Mouse (Mus musculus): ENCODE data around the gene Hnrnpdl. TPM values are rescaled to one million over a fixed set of nuclear protein-coding genes. Genes with fewer than 3 reads are reported as not detected.
A peak's percentile ranks its signal among the peaks of the same experiment; 100 is the strongest.

The Hnrnpdl gene
- total RNA-seq, 1 experiment from 2014 or later = 584 TPM

DNA sequence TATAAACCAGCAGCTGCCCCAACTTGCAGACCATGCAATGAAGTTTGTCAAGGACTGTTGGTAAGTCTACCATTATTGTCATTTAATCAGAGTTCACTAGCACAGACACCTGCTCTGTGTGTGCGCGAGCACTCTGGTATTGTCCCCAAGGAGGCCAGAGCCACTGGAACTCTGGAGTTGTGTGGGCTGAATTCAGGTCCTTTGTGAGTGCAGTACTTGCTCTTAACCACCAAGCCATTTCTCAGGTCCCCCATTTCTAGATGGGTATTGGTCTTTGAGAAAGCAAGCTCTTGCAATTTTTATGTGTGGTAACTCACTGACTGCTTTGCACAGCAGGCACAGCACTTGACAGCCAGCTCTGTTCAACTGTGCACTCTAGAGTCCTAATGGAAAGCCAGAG is 7.4 kb downstream of the Hnrnpdl start:
- ATAC-seq (replicated peaks in 1 of 2; ENCODE audit: insufficient read depth in 1 of 2, low FRiP score in 2 of 2, low TSS enrichment in 1 of 2, low read depth in 1 of 2, poor library complexity in 2 of 2, severe bottlenecking in 2 of 2) = 0 out of 4 replicates have a peak, but pooled peaks of 1 of the 2 experiments have one; percentile 15

DNA sequence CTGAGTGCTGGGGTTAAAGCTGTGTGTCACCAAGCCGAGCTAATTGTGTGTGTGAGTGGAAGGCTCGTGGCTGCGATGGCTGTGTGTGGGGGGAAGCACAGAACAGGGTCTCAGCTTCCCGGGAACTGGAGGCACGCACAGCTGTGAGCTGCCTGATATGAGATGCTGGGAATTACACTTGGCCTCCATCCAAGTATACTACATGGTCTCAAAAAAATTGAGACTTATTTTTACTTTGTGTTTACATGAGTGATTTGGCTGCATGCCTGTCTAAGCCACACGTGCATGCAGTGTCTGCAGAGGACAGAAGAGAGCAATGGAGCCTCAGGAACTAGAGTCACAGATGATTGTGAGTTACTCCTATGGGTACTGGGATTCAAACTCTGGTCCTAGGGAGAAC is 9.4 kb downstream of the Hnrnpdl start:
- ATAC-seq (replicated peaks in 1 of 2; ENCODE audit: insufficient read depth in 1 of 2, low FRiP score in 2 of 2, low TSS enrichment in 1 of 2, low read depth in 1 of 2, poor library complexity in 2 of 2, severe bottlenecking in 2 of 2) = no peak; a peak in 1 of 4 replicates

DNA sequence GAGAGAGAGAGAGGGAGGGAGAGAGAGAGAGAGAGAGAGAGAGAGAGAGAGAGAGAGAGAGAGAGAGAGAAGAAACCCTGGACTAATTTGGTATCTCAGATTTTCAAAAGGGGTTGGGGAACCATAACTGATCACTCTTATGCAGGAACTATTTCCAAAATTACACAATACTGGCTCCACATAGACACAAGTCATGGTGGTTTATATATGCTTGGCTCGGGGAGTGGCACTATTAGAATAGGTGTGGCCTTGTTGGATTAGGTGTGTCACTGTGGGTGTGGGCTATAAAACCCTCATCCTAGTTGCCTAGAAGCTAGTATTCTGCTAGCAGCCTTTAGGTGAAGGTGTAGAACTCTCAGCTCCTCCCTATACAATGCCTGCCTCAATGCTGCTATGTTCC is 14.6 kb downstream of the Hnrnpdl start:
- no peak for ATAC-seq (replicated peaks in 1 of 2; ENCODE audit: insufficient read depth in 1 of 2, low FRiP score in 2 of 2, low TSS enrichment in 1 of 2, low read depth in 1 of 2, poor library complexity in 2 of 2, severe bottlenecking in 2 of 2)

DNA sequence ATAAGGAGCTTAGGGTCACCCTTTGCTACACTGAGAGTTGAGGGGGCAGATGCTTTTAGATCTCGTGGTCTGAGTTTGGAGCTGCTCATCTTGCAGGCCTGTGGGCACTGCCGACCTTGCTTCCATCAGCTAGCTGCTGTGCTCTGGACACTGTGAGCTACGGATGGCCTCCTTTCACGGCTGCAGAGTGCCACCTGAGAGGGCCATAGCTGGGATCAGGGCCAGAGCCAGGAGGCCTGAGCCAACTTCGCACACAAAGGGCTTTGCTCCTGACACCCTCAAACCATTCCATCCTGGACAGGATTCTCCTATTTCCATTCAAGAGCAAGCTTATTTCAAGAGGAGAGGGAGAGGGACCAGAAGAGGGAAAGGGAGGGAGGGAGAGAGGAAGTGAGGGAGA is 15.1 kb downstream of the Hnrnpdl start:
- no peak for ATAC-seq (replicated peaks in 1 of 2; ENCODE audit: insufficient read depth in 1 of 2, low FRiP score in 2 of 2, low TSS enrichment in 1 of 2, low read depth in 1 of 2, poor library complexity in 2 of 2, severe bottlenecking in 2 of 2)

DNA sequence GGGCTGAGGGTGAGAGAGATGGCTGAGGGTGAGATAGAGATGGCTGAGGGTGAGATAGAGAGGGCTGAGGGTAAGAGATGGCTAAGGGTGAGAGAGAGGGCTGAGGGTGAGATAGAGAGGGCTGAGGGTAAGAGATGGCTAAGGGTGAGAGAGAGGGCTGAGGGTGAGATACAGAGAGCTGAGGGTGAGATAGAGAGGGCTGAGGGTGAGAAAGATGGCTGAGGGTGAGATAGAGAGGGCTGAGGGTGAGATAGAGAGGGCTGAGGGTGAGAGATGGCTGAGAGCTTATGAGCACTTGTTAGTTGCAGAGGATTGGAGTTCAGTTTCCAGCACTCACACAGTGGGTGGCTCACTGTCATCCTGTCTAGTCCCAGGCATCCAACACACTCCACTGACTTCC is 19.4 kb downstream of the Hnrnpdl start:
- no peak for ATAC-seq (replicated peaks in 1 of 2; ENCODE audit: insufficient read depth in 1 of 2, low FRiP score in 2 of 2, low TSS enrichment in 1 of 2, low read depth in 1 of 2, poor library complexity in 2 of 2, severe bottlenecking in 2 of 2)

DNA sequence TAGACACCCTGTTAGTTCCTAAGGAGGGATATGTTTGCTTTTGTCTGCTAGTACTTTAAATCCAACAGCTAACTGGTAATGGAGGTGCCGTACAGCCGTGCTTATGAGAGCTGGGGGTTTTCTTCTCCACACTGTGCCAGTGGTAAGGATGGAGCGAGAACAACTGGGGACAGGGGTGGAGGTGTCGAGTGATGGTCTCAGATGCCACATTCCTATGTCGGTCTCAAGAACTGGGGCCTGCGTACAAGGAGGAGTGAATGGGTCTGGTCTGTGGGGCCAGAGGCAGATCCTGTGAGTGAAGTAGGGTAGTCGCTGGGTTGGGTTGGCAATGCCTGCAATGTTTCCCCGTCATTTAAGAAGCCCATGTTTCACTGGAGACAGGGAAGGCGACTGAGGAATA is 26.9 kb downstream of the Hnrnpdl start:
- ATAC-seq (replicated peaks in 1 of 2; ENCODE audit: insufficient read depth in 1 of 2, low FRiP score in 2 of 2, low TSS enrichment in 1 of 2, low read depth in 1 of 2, poor library complexity in 2 of 2, severe bottlenecking in 2 of 2) = no peak

DNA sequence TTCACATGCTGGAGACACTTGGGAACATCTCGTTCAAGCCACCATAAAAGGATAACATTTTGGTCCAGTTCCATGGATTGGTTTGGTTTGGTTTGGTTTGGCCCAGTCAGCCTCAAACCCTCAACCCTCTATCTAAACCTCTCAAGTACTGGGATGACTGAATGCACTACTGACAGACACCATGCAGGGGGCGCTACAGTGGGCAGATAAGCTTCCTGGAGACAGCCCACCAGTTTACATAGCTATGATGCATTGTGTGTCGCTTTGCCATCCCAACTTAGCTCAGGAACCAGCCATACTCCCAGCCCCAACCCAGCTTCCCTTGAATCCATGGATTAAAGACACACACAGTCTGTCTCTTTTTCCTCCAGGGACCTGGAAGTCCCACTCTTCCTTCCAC is 31.0 kb downstream of the Hnrnpdl start:
- no peak for ATAC-seq (replicated peaks in 1 of 2; ENCODE audit: insufficient read depth in 1 of 2, low FRiP score in 2 of 2, low TSS enrichment in 1 of 2, low read depth in 1 of 2, poor library complexity in 2 of 2, severe bottlenecking in 2 of 2)

DNA sequence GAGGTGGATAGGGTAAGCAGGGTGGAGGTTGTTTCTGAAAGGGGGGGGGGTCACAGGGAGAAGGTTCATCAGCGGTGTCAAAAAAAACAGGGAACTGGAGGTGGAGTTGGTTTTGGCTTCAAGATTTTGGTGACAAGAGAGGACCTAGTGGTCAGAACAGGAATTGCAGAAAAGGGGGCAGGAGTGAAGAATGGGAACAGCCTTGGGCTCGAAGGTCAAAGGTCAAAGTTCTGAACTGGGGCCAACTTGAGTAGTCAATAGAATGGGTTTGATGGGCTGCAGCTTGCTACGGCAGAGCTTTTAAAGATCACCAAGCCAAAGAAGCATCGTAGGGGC is 32.5 kb downstream of the Hnrnpdl start:
- no peak for ATAC-seq (replicated peaks in 1 of 2; ENCODE audit: insufficient read depth in 1 of 2, low FRiP score in 2 of 2, low TSS enrichment in 1 of 2, low read depth in 1 of 2, poor library complexity in 2 of 2, severe bottlenecking in 2 of 2)

DNA sequence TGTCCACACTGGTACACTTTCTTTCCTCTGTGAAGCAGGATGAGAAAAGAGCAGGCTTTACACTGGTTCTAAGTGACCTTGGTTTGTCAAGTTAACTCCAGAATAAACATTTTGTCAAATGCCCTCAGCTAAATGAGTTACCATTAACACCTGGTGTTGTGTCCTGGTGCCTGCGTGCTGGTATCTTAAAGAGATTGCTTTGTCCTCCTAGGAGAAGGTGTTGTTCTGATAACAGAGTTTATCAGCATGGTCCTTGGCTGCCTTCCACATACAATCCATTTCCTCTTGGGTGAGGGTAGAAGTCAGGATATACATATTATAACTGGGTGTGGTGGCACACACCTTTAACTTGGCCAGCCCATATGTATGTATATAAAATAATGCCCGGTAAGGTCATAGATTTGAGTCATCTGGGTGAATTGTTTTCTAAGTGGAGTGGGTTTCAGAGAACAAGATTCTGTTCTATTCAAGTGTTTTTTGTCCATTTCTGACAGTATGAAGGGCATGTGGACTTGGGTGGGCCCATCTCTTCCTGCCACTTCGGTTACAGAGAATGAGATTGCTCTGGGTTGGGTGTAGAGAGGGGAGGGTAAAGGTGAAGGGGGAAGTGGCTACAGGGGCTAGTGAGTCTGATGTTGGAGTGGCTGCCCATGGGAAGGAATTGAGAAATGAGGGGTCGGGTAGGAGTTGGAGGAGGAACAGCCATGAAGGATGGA is 33.0 kb downstream of the Hnrnpdl start:
- no peak for ATAC-seq (replicated peaks in 1 of 2; ENCODE audit: insufficient read depth in 1 of 2, low FRiP score in 2 of 2, low TSS enrichment in 1 of 2, low read depth in 1 of 2, poor library complexity in 2 of 2, severe bottlenecking in 2 of 2)

DNA sequence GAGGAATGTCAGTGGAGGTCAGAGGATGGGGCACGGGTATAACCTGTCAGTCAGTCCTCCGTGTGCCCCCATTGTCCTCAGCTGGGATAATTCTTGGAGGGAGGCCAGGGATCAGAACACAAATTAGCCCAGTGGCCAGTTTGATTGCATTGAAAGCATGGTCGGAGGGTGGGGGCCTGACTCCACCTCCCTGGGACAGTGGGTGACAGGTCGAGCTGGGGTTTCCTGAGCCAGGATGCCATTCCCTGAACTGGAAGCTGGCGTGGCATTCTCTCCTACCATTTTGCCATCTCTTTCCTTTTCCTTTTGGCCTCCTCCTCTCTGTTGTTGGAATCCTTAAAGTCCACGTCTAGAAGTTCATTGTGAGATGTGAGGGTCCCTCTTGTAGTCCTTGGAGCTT is 33.6 kb downstream of the Hnrnpdl start:
- ATAC-seq (replicated peaks in 1 of 2; ENCODE audit: insufficient read depth in 1 of 2, low FRiP score in 2 of 2, low TSS enrichment in 1 of 2, low read depth in 1 of 2, poor library complexity in 2 of 2, severe bottlenecking in 2 of 2) = no peak

DNA sequence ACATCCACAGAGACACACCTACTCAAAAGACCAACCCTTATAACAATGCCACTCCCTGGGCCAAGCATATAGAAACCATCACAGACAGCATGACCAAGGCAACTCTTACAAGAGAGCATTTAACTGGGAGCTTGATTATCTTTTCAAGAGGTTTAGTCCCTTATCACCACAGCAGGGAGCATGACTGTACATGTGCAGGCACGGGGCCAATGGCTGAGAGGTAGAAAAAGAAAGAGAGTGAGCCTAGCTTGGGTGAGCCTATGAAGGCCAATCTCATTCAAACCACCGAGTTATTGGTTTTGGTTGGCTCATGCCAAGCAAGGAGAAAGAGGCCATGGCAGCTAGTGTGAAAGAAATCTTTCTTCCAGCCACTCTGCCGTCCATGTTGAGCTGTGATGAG is 34.0 kb downstream of the Hnrnpdl start:
- ATAC-seq (replicated peaks in 1 of 2; ENCODE audit: insufficient read depth in 1 of 2, low FRiP score in 2 of 2, low TSS enrichment in 1 of 2, low read depth in 1 of 2, poor library complexity in 2 of 2, severe bottlenecking in 2 of 2) = no peak

DNA sequence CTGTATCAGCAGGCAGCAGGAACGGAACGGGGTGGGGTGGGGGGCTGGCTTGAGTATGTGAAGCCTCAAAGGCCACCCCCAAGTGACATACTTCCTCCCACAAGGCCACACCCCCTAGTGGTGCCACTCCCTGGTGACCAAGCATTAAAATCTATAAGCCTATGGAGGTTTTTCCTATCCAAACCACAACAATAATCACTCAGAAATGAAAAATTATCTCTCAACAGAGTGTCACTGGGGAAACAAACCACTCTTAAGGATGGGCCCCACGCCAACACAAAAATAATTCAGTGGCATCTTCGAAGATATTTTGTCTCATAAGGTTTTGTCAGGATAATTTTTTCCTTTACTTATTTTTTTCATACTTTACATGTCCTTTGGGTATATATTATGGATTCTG is 35.6 kb downstream of the Hnrnpdl start:
- ATAC-seq (replicated peaks in 1 of 2; ENCODE audit: insufficient read depth in 1 of 2, low FRiP score in 2 of 2, low TSS enrichment in 1 of 2, low read depth in 1 of 2, poor library complexity in 2 of 2, severe bottlenecking in 2 of 2) = no peak

DNA sequence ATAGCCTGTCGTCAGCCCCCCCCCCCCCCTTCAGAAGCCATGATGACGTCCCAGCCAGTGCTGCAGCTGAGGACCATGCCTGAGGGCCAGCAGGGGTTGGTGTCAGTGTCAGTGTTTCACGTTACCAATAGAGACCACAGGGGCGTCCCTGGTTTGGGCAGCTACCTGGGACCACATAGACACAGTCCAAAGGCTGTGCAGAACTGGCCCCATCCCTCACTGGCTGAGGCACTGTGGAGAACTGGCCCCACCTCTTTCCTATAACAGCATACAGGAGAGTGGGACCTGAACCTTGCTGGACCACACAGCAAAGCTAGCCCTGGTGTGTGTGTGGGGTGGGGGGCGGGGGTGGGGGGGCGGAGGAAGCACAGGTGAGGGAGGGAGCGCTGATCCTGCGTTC is 39.0 kb downstream of the Hnrnpdl start:
- ATAC-seq (replicated peaks in 1 of 2; ENCODE audit: insufficient read depth in 1 of 2, low FRiP score in 2 of 2, low TSS enrichment in 1 of 2, low read depth in 1 of 2, poor library complexity in 2 of 2, severe bottlenecking in 2 of 2) = no peak

DNA sequence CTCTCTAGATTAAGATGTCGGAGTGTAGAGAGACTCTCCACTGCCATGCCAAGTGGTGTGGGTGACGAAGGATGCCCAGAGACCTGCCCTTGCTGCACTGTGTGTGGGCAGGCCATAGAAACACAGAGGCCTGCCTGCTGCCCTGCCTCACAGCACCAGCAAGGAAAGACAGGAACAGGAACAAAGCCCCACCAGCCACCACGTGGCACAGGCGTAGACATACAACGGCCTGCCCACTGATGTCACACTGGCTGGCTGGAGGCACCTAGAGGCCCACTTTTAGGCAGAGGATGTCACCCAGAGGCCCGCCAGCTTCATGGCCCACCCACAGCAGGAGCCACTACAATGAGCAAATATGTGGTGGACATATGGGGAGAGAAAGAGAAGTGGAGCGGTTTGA is 39.4 kb downstream of the Hnrnpdl start:
- ATAC-seq (replicated peaks in 1 of 2; ENCODE audit: insufficient read depth in 1 of 2, low FRiP score in 2 of 2, low TSS enrichment in 1 of 2, low read depth in 1 of 2, poor library complexity in 2 of 2, severe bottlenecking in 2 of 2) = peak in 1 of 2 experiments; percentile 53; a peak in 2 of 4 replicates

DNA sequence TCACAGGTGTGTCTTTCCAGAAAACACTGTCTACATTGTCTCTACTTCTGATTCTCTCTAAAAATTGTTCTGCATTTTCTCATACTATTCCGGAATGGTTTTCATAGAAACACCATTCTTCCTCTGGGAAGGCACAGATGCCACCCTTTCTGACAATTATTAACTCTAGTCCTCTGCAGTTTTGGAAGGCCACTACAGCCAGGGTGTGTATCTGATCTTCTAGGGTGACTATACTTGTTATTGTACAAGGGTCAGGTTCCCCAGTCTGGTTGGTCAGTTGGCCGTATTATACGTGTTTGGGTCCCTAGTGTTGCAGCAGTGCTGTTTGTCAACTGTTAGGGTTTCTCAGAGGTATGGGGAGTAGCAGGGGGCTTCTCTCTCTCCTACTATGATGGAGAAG is 44.8 kb downstream of the Hnrnpdl start:
- no peak for ATAC-seq (replicated peaks in 1 of 2; ENCODE audit: insufficient read depth in 1 of 2, low FRiP score in 2 of 2, low TSS enrichment in 1 of 2, low read depth in 1 of 2, poor library complexity in 2 of 2, severe bottlenecking in 2 of 2)

DNA sequence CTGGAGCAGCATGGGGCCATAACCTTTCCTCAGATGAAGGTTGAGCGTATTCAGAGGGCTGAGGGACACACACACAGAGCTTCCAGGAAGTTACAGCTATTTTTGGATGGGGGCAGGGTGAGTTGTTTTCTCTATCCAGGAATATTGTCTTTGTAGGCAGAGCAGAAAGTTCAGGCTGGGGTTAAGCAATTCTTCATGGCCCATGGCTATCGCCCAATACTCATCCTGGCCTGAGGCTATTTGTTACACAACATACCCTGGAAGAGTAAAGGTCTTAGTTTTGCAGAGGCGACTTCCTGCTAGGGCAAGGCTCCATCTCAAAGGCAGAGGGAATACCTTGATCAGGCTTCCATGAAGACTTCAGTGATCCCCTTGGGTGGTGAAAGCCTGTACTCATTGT is 45.3 kb downstream of the Hnrnpdl start:
- ATAC-seq (replicated peaks in 1 of 2; ENCODE audit: insufficient read depth in 1 of 2, low FRiP score in 2 of 2, low TSS enrichment in 1 of 2, low read depth in 1 of 2, poor library complexity in 2 of 2, severe bottlenecking in 2 of 2) = no peak
